Mouse (Mus musculus) heart, embryonic 12.5 days (tissue): Measurements from ENCODE around the gene H2-DMa. TPM values are rescaled to one million over a fixed set of nuclear protein-coding genes. Genes with fewer than 3 reads are reported as not detected.

Experiments used
- ATAC-seq: fragments of 200-750 bp; cut with Nextera tagmentation; 2 replicates; pipeline ENCODE4 v1.8.0; 2017; ENCODE audit warnings: moderate TSS enrichment, moderate library complexity; ENCODE audit not compliant: insufficient number of reproducible peaks, low FRiP score
- H3K27ac ChIP-seq: fragments of 300-500 bp; sonication (generic); 2 replicates; pipeline ENCODE4 v1.5.1; 2016; ENCODE audit warnings: mild to moderate bottlenecking, moderate library complexity; ENCODE audit not compliant: poor library complexity, severe bottlenecking
- H3K27me3 ChIP-seq: fragments of 300-500 bp; sonication (generic); replicated peaks from 2 replicates; pipeline ENCODE4 v1.6.1; 2016; ENCODE audit warnings: mild to moderate bottlenecking, moderate library complexity
- H3K36me3 ChIP-seq: fragments of 300-500 bp; sonication (generic); 2 replicates; pipeline ENCODE4 v1.6.1; 2016; ENCODE audit warnings: mild to moderate bottlenecking, moderate library complexity
- H3K4me1 ChIP-seq: fragments of 300-500 bp; sonication (generic); replicated peaks from 2 replicates; pipeline ENCODE4 v1.6.1; 2016; ENCODE audit warnings: mild to moderate bottlenecking
- H3K4me2 ChIP-seq: fragments of 300-500 bp; sonication (generic); 2 replicates; pipeline ENCODE4 v1.6.1; 2016; ENCODE audit warnings: mild to moderate bottlenecking, moderate library complexity
- H3K4me3 ChIP-seq: fragments of 300-500 bp; sonication (generic); 2 replicates; pipeline ENCODE4 v1.5.1; 2016; ENCODE audit warnings: mild to moderate bottlenecking
- H3K9ac ChIP-seq: fragments of 300-500 bp; sonication (generic); 2 replicates; pipeline ENCODE4 v1.6.1; 2016; ENCODE audit warnings: mild to moderate bottlenecking, moderate library complexity
- H3K9me3 ChIP-seq: fragments of 300-500 bp; sonication (generic); replicated peaks from 2 replicates; pipeline ENCODE4 v1.6.1; 2016; ENCODE audit warnings: mild to moderate bottlenecking, moderate library complexity
- WGBS: fragments of 180-500 bp; shearing (Covaris S2); methylation state at CpG from one replicate; pipeline ENCODE4 v1.1.7; 2016; 5-methylcytosine and 5-hydroxymethylcytosine counted together
- polyA plus RNA-seq: library from polyadenylated mRNA; unstranded; fragments of >200 nt; fragmentation: Nextera tagmentation; extraction: Ambion mirVana; gene quantifications from 2 replicates; pipeline ENCODE4 v1.2.1, GENCODE M21; 2016

Gene H2-DMa
- polyA plus RNA-seq = 3.9 and 7.8 TPM in 2 replicates

GRCm38 (mm10) chr17:34119249-34120179 lies at the start of gene H2-DMa:
TSS of gene H2-DMa (plus strand) at chr17:34119541.
- H3K27me3 ChIP-seq = no peaks in the 10 kb centered on the region
- WGBS = under 1% methylated on average over 96 of the region's 96 CpGs

GRCm38 (mm10) chr17:34072091-34072490 lies 47.2 kb upstream of the H2-DMa start:
- H3K4me2 ChIP-seq = no peak overlapping the region
- H3K9ac ChIP-seq = no peak overlapping the region
- H3K36me3 ChIP-seq = no peaks in the 10 kb centered on the region
- 68% methylated on average over 5 of the region's 5 CpGs for WGBS
- H3K27me3 ChIP-seq = peaks cover 32% of the 10 kb centered on the region
- H3K4me3 ChIP-seq = no peak overlapping the region
- H3K27ac ChIP-seq = no peak overlapping the region
- H3K4me1 ChIP-seq = peaks cover 7% of the 10 kb centered on the region; the same call in 1 of the 2 replicates
- no peak for ATAC-seq
- no peaks in the 10 kb centered on the region for H3K9me3 ChIP-seq

More at GRCm38 (mm10) chr17:34119249-34120179, at the start of gene H2-DMa:
- H3K4me2 ChIP-seq = peak within 1 kb of the TSS; percentile 95
- peak within 1 kb of the TSS; percentile 95 for H3K9ac ChIP-seq
- peaks cover 33% of the 10 kb centered on the region for H3K4me1 ChIP-seq
- no peaks in the 10 kb centered on the region for H3K9me3 ChIP-seq
- H3K27ac ChIP-seq = peak within 1 kb of the TSS; percentile 100
- peaks cover 43% of the 10 kb centered on the region for H3K36me3 ChIP-seq
- ATAC-seq = peak; percentile 79
- H3K4me3 ChIP-seq = peak within 1 kb of the TSS; percentile 98

- H3K4me1 ChIP-seq = peaks cover 7% of the 10 kb centered on the region; the same call in 1 of the 2 replicates
- no peak overlapping the region for H3K4me3 ChIP-seq
- H3K9ac ChIP-seq = no peak overlapping the region
- ATAC-seq = no peak
- WGBS = 37% methylated on average over 7 of the region's 7 CpGs
- peaks cover 36% of the 10 kb centered on the region for H3K27me3 ChIP-seq
- H3K9me3 ChIP-seq = no peaks in the 10 kb centered on the region
- H3K36me3 ChIP-seq = no peaks in the 10 kb centered on the region
- no peak overlapping the region for H3K4me2 ChIP-seq
- H3K27ac ChIP-seq = no peak overlapping the region
Measured at GRCm38 (mm10) chr17:34075271-34075670, 44.1 kb upstream of the H2-DMa start.

- H3K27ac ChIP-seq = no peak overlapping the region
- no peak overlapping the region for H3K4me2 ChIP-seq
- WGBS = under 1% methylated on average over 9 of the region's 9 CpGs
- H3K4me1 ChIP-seq = peaks cover 7% of the 10 kb centered on the region; the same call in 1 of the 2 replicates
- ATAC-seq = no peak
- no peak overlapping the region for H3K4me3 ChIP-seq
- H3K27me3 ChIP-seq = peaks cover 43% of the 10 kb centered on the region
- H3K36me3 ChIP-seq = no peaks in the 10 kb centered on the region
- H3K9me3 ChIP-seq = no peaks in the 10 kb centered on the region
- H3K9ac ChIP-seq = no peak overlapping the region
Measured at GRCm38 (mm10) chr17:34077549-34077948, 41.8 kb upstream of the H2-DMa start.

GRCm38 (mm10) chr17:34078148-34078547 lies 41.2 kb upstream of the H2-DMa start:
- no peak for ATAC-seq
- H3K27ac ChIP-seq = no peak overlapping the region
- H3K4me1 ChIP-seq = peaks cover 7% of the 10 kb centered on the region; the same call in 1 of the 2 replicates
- H3K4me3 ChIP-seq = no peak overlapping the region
- 57% methylated on average over 4 of the region's 4 CpGs for WGBS
- peaks cover 47% of the 10 kb centered on the region for H3K27me3 ChIP-seq
- no peaks in the 10 kb centered on the region for H3K9me3 ChIP-seq
- no peaks in the 10 kb centered on the region for H3K36me3 ChIP-seq
- H3K4me2 ChIP-seq = no peak overlapping the region
- no peak overlapping the region for H3K9ac ChIP-seq

GRCm38 (mm10) chr17:34079002-34079401 lies 40.3 kb upstream of the H2-DMa start:
- Histone ChIP-seq H3K4me1 (peaks cover 7% of the 10 kb centered on the region; the same call in 1 of the 2 replicates), H3K9me3 (no peaks in the 10 kb centered on the region), H3K36me3 (no peaks in the 10 kb centered on the region), H3K27ac (no peak overlapping the region), H3K27me3 (peaks cover 43% of the 10 kb centered on the region), H3K9ac (no peak overlapping the region), H3K4me3 (no peak overlapping the region), H3K4me2 (no peak overlapping the region)
- ATAC-seq = no peak
- 84% methylated on average over 11 of the region's 11 CpGs for WGBS

GRCm38 (mm10) chr17:34079621-34080020 lies 39.7 kb upstream of the H2-DMa start:
- 23% methylated on average over 5 of the region's 5 CpGs for WGBS
- Histone ChIP-seq H3K4me1 (peaks cover 7% of the 10 kb centered on the region; the same call in 1 of the 2 replicates), H3K4me2 (no peak overlapping the region), H3K27ac (no peak overlapping the region), H3K27me3 (peaks cover 45% of the 10 kb centered on the region), H3K36me3 (no peaks in the 10 kb centered on the region), H3K9me3 (no peaks in the 10 kb centered on the region), H3K9ac (no peak overlapping the region), H3K4me3 (no peak overlapping the region)
- ATAC-seq = peak; percentile 52; the same call in 1 of the 2 replicates

GRCm38 (mm10) chr17:34083104-34083503 lies 36.2 kb upstream of the H2-DMa start:
- H3K9me3 ChIP-seq = no peaks in the 10 kb centered on the region
- no peaks in the 10 kb centered on the region for H3K36me3 ChIP-seq
- H3K4me1 ChIP-seq = no peaks in the 10 kb centered on the region
- H3K9ac ChIP-seq = no peak overlapping the region
- H3K4me2 ChIP-seq = no peak overlapping the region
- H3K27me3 ChIP-seq = peaks cover 40% of the 10 kb centered on the region
- no peak for ATAC-seq
- H3K27ac ChIP-seq = no peak overlapping the region
- 11% methylated on average over 8 of the region's 8 CpGs for WGBS
- no peak overlapping the region for H3K4me3 ChIP-seq

- H3K36me3 ChIP-seq = no peaks in the 10 kb centered on the region
- WGBS = 39% methylated on average over 2 of the region's 2 CpGs
Measured at GRCm38 (mm10) chr17:34087386-34087785, 32.0 kb upstream of the H2-DMa start.

GRCm38 (mm10) chr17:34088124-34088523 lies 31.2 kb upstream of the H2-DMa start:
- H3K27me3 ChIP-seq = peaks cover 22% of the 10 kb centered on the region
- no peak overlapping the region for H3K9ac ChIP-seq
- H3K4me3 ChIP-seq = no peak overlapping the region
- H3K4me1 ChIP-seq = peaks cover 12% of the 10 kb centered on the region
- WGBS = 62% methylated on average over 11 of the region's 11 CpGs
- no peak overlapping the region for H3K4me2 ChIP-seq
- H3K36me3 ChIP-seq = no peaks in the 10 kb centered on the region
- no peaks in the 10 kb centered on the region for H3K9me3 ChIP-seq
- ATAC-seq = no peak
- no peak overlapping the region for H3K27ac ChIP-seq

More at GRCm38 (mm10) chr17:34087386-34087785, 32.0 kb upstream of the H2-DMa start:
- H3K4me3 ChIP-seq = no peak overlapping the region
- no peak for ATAC-seq
- no peaks in the 10 kb centered on the region for H3K9me3 ChIP-seq
- peaks cover 4% of the 10 kb centered on the region; the same call in 1 of the 2 replicates for H3K4me1 ChIP-seq
- H3K27me3 ChIP-seq = peaks cover 28% of the 10 kb centered on the region
- no peak overlapping the region for H3K4me2 ChIP-seq
- H3K27ac ChIP-seq = no peak overlapping the region
- no peak overlapping the region for H3K9ac ChIP-seq

- no peak overlapping the region for H3K4me3 ChIP-seq
- no peak overlapping the region for H3K9ac ChIP-seq
- no peak overlapping the region for H3K4me2 ChIP-seq
- WGBS = 49% methylated on average over 7 of the region's 7 CpGs
- H3K4me1 ChIP-seq = peaks cover 21% of the 10 kb centered on the region
- no peaks in the 10 kb centered on the region for H3K9me3 ChIP-seq
- ATAC-seq = no peak
- H3K36me3 ChIP-seq = no peaks in the 10 kb centered on the region
- H3K27me3 ChIP-seq = peaks cover 4% of the 10 kb centered on the region
- H3K27ac ChIP-seq = no peak overlapping the region
Measured at GRCm38 (mm10) chr17:34090923-34091322, 28.4 kb upstream of the H2-DMa start.
